Mouse (Mus musculus): ENCODE data around the gene Rdh12. TPM values are rescaled to one million over a fixed set of nuclear protein-coding genes. Genes with fewer than 3 reads are reported as not detected.
A peak's percentile ranks its signal among the peaks of the same experiment; 100 is the strongest.
"Not testable (repeated sequence)": the region's sequence is repeated elsewhere in the genome, so short reads cannot be mapped to it uniquely, and the experiment has no call there.

Gene Rdh12
- polyA plus RNA-seq, 1 experiment from 2014 or later = 0.32 TPM

DNA sequence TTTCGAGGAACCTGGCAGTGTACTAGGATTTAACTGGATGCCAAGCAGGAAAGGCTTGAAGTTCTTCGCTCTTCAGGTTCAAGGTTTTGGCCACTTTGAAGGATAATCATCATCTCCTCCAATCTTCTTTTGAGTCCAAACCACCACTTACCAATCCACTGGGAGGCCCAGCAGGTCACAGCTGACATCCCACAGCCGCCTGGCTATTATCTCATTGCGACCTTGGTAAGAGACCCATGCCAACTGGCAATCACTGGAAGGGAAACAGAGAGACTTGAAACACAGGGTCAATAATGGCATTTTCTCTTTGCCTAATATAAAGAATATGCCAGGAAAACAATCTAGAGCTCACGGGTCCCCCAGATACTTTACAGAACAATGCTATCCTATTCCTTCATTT is 32.7 kb upstream of the Rdh12 start:
- H3K27me3 ChIP-seq (ENCODE audit: control insufficient read depth, insufficient read depth, low read length) = no peaks in the 10 kb centered on the region
- H3K27ac ChIP-seq (replicated peaks in 1 of 2; ENCODE audit: control insufficient read depth in 1 of 2, insufficient read depth in 1 of 2, low read depth in 2 of 2, low read length in 2 of 2) = no peak overlapping the region
- peaks cover 44% of the 10 kb centered on the region for H3K36me3 ChIP-seq (ENCODE audit: control insufficient read depth, insufficient read depth, low read length)
- peaks cover 2 to 7% of the 10 kb centered on the region in 2 experiments; a peak in 3 of 4 replicates for H3K4me1 ChIP-seq (ENCODE audit: control insufficient read depth in 2 of 2, insufficient read depth in 2 of 2, low read length in 2 of 2)
- no peak for ATAC-seq (ENCODE audit: insufficient number of reproducible peaks, insufficient read depth, low FRiP score, low read depth)
- no peak overlapping the region for H3K4me3 ChIP-seq (ENCODE audit: control insufficient read depth in 1 of 2, insufficient read depth in 1 of 2, low read depth in 1 of 2, low read length in 2 of 2)
- H3K9me3 ChIP-seq (ENCODE audit: control insufficient read depth, low read length) = no peaks in the 10 kb centered on the region
- no peak overlapping the region for H3K4me2 ChIP-seq (ENCODE audit: low read length)
- no peak overlapping the region for H3K9ac ChIP-seq (ENCODE audit: low read length)
- 84% methylated on average over 5 of the region's 5 CpGs for WGBS

DNA sequence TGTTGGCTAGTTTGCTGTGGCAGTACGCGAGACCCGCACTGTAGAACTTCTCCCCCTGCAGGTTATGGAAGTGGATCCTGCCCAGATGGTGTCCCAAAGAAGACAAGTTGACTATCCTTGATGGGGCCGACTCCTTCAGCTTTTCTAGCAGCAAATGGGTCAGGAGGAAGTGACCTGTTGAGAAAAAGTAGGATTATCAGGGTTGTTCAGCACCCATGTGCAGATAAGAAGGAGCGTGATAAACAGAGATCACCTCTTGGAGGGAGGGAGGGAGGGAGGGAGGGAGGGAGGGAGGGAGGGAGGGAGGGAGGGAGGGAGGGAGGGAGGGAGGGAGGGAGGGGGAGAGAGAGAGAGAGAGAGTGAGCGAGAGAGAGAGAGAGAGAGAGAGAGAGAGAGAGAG is 23.6 kb upstream of the Rdh12 start:
- H3K4me2 ChIP-seq (ENCODE audit: low read length); H3K9me3 ChIP-seq (ENCODE audit: control insufficient read depth, low read length); H3K4me1 ChIP-seq (ENCODE audit: control insufficient read depth in 2 of 2, insufficient read depth in 2 of 2, low read length in 2 of 2); H3K9ac ChIP-seq (ENCODE audit: low read length); H3K4me3 ChIP-seq (ENCODE audit: control insufficient read depth in 1 of 2, insufficient read depth in 1 of 2, low read depth in 1 of 2, low read length in 2 of 2); H3K27me3 ChIP-seq (ENCODE audit: control insufficient read depth, insufficient read depth, low read length); H3K27ac ChIP-seq (replicated peaks in 1 of 2; ENCODE audit: control insufficient read depth in 1 of 2, insufficient read depth in 1 of 2, low read depth in 2 of 2, low read length in 2 of 2); ATAC-seq (ENCODE audit: insufficient number of reproducible peaks, insufficient read depth, low FRiP score, low read depth): not testable (repeated sequence)
- WGBS = 88% methylated on average over 5 of the region's 6 CpGs
- peaks cover 81% of the 10 kb centered on the region for H3K36me3 ChIP-seq (ENCODE audit: control insufficient read depth, insufficient read depth, low read length)

DNA sequence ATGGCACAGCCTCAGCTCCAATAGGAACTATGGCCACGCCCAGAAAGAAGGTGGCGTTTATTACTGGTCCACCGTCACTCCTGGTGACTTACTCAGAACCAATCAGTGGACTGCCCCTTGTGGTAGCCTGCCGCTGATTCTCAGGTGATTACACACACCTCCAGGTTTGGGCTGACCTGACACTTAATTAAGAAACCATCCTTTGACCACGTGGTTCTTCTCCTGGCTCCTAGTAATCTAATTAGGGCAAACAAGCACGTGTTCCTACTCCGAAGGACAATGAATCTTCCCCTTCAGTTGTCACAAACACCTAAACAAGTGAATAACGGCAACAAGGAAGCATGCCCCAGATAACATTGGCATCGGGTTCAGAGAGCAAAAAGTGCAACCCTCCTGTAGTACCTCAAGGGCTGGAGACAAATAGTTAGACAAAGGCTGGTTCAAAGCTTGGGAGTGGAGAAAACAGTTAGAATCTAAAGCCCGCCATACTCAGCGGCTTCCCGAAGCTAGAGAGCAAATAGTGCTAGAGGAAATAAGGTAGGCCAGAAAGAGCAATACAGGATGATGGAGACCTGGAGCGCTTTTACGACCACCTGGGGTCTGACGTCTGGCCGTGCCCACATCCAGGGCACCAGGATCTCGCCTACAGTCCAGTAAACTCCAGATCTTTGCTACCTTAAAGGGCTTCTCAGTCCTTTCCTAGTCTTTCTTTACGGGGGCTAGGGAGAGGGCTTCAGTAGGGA is 17.6 kb upstream of the Rdh12 start:
- H3K9me3 ChIP-seq (ENCODE audit: control insufficient read depth, low read length) = no peaks in the 10 kb centered on the region

DNA sequence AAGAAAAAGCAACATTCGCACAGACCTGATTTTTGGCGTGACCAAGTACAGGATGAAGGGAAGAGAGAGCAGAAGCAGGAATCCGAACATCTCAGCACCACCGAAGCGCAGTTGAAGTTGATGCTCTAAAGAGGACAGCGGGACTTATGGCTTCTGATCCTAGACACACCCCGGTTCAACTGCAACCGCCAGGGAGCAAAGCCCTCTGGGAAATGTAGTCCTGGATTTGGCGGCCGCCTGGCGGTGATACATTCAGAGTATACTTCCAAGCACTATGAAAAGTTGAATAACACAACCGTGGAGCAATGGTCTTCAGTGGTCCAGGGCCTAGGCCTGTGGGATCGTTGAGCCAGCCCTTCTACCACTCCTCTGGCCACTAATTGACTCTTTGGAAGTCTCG is 17.0 kb upstream of the Rdh12 start:
- Histone ChIP-seq H3K9me3 (ENCODE audit: control insufficient read depth, low read length) (no peaks in the 10 kb centered on the region), H3K36me3 (ENCODE audit: control insufficient read depth, insufficient read depth, low read length) (peaks cover 20% of the 10 kb centered on the region), H3K9ac (ENCODE audit: low read length) (peak overlapping the region; percentile 77), H3K27ac (replicated peaks in 1 of 2; ENCODE audit: control insufficient read depth in 1 of 2, insufficient read depth in 1 of 2, low read depth in 2 of 2, low read length in 2 of 2) (peak overlapping the region in 1 of 2 experiments; percentile 55; a peak in 1 of 4 replicates), H3K4me3 (ENCODE audit: control insufficient read depth in 1 of 2, insufficient read depth in 1 of 2, low read depth in 1 of 2, low read length in 2 of 2) (peak overlapping the region; percentile 53 to 59), H3K27me3 (ENCODE audit: control insufficient read depth, insufficient read depth, low read length) (no peaks in the 10 kb centered on the region), H3K4me1 (ENCODE audit: control insufficient read depth in 2 of 2, insufficient read depth in 2 of 2, low read length in 2 of 2) (peaks cover 6 to 15% of the 10 kb centered on the region in 2 experiments; a peak in 3 of 4 replicates), H3K4me2 (ENCODE audit: low read length) (peak overlapping the region; percentile 95)
- WGBS = 4% methylated on average over 14 of the region's 14 CpGs
- peak; percentile 75 for ATAC-seq (ENCODE audit: insufficient number of reproducible peaks, insufficient read depth, low FRiP score, low read depth)

More for the DNA sequence above, 17.6 kb upstream of the Rdh12 start:
- Histone ChIP-seq H3K4me3 (ENCODE audit: control insufficient read depth in 1 of 2, insufficient read depth in 1 of 2, low read depth in 1 of 2, low read length in 2 of 2) (peak overlapping the region; percentile 53 to 59), H3K9ac (ENCODE audit: low read length) (peak overlapping the region; percentile 77), H3K4me1 (ENCODE audit: control insufficient read depth in 2 of 2, insufficient read depth in 2 of 2, low read length in 2 of 2) (peaks cover 6 to 15% of the 10 kb centered on the region in 2 experiments; a peak in 3 of 4 replicates), H3K27ac (replicated peaks in 1 of 2; ENCODE audit: control insufficient read depth in 1 of 2, insufficient read depth in 1 of 2, low read depth in 2 of 2, low read length in 2 of 2) (peak overlapping the region; percentile 24 to 55; a peak in 3 of 4 replicates), H3K27me3 (ENCODE audit: control insufficient read depth, insufficient read depth, low read length) (no peaks in the 10 kb centered on the region), H3K36me3 (ENCODE audit: control insufficient read depth, insufficient read depth, low read length) (peaks cover 26% of the 10 kb centered on the region), H3K4me2 (ENCODE audit: low read length) (peak overlapping the region; percentile 95)
- ATAC-seq (ENCODE audit: insufficient number of reproducible peaks, insufficient read depth, low FRiP score, low read depth) = peak; percentile 72; the same call in 1 of the 2 replicates
- 1% methylated on average over 18 of the region's 18 CpGs for WGBS

DNA sequence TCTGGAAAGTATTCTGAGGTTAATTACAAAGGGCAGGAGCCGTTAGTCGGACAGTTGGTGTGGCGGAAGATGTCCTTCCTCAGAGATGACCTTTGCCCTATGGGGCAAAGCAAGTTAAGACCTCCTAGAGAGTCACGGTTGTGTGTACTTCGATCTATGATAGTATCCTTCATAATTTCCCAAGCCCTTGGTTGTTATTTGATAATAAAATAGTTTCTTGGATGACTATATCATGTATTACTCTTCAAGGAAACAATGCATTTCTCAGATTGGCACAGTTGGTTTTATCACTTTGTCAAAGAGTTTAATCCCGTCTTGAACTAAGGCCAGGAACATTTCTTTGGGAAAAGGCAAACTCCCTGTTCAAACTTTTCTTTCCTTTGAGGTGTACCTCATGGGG is 16.5 kb upstream of the Rdh12 start, which contains the start of gene Rdh11:
Gene Rdh11 (minus strand): TSS at position 101 of the 400 bp plus-strand sequence.
- peak within 1 kb of the TSS; percentile 24 to 55; a peak in 3 of 4 replicates for H3K27ac ChIP-seq (replicated peaks in 1 of 2; ENCODE audit: control insufficient read depth in 1 of 2, insufficient read depth in 1 of 2, low read depth in 2 of 2, low read length in 2 of 2)
- H3K36me3 ChIP-seq (ENCODE audit: control insufficient read depth, insufficient read depth, low read length) = peaks cover 15% of the 10 kb centered on the region
- no peak for ATAC-seq (ENCODE audit: insufficient number of reproducible peaks, insufficient read depth, low FRiP score, low read depth)
- WGBS = 65% methylated on average over 6 of the region's 6 CpGs
- H3K27me3 ChIP-seq (ENCODE audit: control insufficient read depth, insufficient read depth, low read length) = no peaks in the 10 kb centered on the region
- H3K9ac ChIP-seq (ENCODE audit: low read length) = peak within 1 kb of the TSS; percentile 77
- peaks cover 6 to 15% of the 10 kb centered on the region in 2 experiments; a peak in 3 of 4 replicates for H3K4me1 ChIP-seq (ENCODE audit: control insufficient read depth in 2 of 2, insufficient read depth in 2 of 2, low read length in 2 of 2)
- H3K4me3 ChIP-seq (ENCODE audit: control insufficient read depth in 1 of 2, insufficient read depth in 1 of 2, low read depth in 1 of 2, low read length in 2 of 2) = peak within 1 kb of the TSS; percentile 53 to 59
- H3K9me3 ChIP-seq (ENCODE audit: control insufficient read depth, low read length) = no peaks in the 10 kb centered on the region
- H3K4me2 ChIP-seq (ENCODE audit: low read length) = peak within 1 kb of the TSS; percentile 95

DNA sequence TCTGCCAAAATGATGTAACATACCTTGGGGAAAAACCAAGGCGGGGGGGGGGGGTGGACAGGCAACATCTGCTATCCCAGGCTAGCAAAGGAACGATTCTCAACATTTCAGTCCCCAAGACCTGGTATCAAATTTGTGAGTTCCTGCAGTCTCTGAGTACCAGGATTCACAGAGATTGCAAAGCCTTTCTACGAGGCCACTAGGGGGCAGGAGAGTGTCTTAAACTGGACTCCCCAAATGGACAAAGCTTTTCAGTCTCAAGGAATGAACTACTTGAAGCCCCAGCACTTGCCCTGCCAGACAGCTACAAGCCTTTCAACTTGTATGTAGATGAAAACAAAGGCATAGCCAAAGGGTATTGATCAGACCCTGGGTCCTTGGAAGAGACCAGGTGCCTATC is 15.3 kb upstream of the Rdh12 start:
- Histone ChIP-seq H3K4me2 (ENCODE audit: low read length) (no peak overlapping the region), H3K9me3 (ENCODE audit: control insufficient read depth, low read length) (no peaks in the 10 kb centered on the region), H3K36me3 (ENCODE audit: control insufficient read depth, insufficient read depth, low read length) (peaks cover 3% of the 10 kb centered on the region; the same call in 1 of the 2 replicates), H3K9ac (ENCODE audit: low read length) (no peak overlapping the region), H3K27me3 (ENCODE audit: control insufficient read depth, insufficient read depth, low read length) (no peaks in the 10 kb centered on the region), H3K4me1 (ENCODE audit: control insufficient read depth in 2 of 2, insufficient read depth in 2 of 2, low read length in 2 of 2) (peaks cover 6 to 15% of the 10 kb centered on the region in 2 experiments; a peak in 3 of 4 replicates), H3K27ac (replicated peaks in 1 of 2; ENCODE audit: control insufficient read depth in 1 of 2, insufficient read depth in 1 of 2, low read depth in 2 of 2, low read length in 2 of 2) (no peak overlapping the region), H3K4me3 (ENCODE audit: control insufficient read depth in 1 of 2, insufficient read depth in 1 of 2, low read depth in 1 of 2, low read length in 2 of 2) (no peak overlapping the region)
- no peak for ATAC-seq (ENCODE audit: insufficient number of reproducible peaks, insufficient read depth, low FRiP score, low read depth)
- 9% methylated on average over 3 of the region's 3 CpGs for WGBS

DNA sequence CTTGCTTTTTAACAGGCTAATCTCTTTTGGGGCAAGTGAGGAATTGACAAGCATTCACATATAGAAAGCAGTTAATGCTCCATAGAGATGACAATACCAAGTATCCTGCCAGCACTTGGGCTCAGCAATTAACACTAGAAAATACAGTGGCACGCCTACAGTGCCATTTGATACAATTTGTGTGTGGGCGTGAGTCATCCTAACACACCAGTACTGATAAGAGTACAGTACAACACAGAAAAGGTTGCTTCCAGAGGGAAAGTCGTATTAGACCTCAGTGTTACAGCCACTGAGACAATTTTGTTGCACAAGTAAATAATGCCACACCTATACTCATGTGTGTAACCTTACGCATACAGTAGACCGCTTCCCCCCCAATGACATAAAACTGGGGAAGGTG is 11.6 kb upstream of the Rdh12 start:
- H3K27me3 ChIP-seq (ENCODE audit: control insufficient read depth, insufficient read depth, low read length) = no peaks in the 10 kb centered on the region
- H3K4me1 ChIP-seq (ENCODE audit: control insufficient read depth in 2 of 2, insufficient read depth in 2 of 2, low read length in 2 of 2) = no peaks in the 10 kb centered on the region
- H3K4me3 ChIP-seq (ENCODE audit: control insufficient read depth in 1 of 2, insufficient read depth in 1 of 2, low read depth in 1 of 2, low read length in 2 of 2) = no peak overlapping the region
- no peak for ATAC-seq (ENCODE audit: insufficient number of reproducible peaks, insufficient read depth, low FRiP score, low read depth)
- no peaks in the 10 kb centered on the region for H3K36me3 ChIP-seq (ENCODE audit: control insufficient read depth, insufficient read depth, low read length)
- H3K4me2 ChIP-seq (ENCODE audit: low read length) = no peak overlapping the region
- no peak overlapping the region for H3K27ac ChIP-seq (replicated peaks in 1 of 2; ENCODE audit: control insufficient read depth in 1 of 2, insufficient read depth in 1 of 2, low read depth in 2 of 2, low read length in 2 of 2)
- no peak overlapping the region for H3K9ac ChIP-seq (ENCODE audit: low read length)
- 74% methylated on average over 5 of the region's 5 CpGs for WGBS
- no peaks in the 10 kb centered on the region for H3K9me3 ChIP-seq (ENCODE audit: control insufficient read depth, low read length)

Measured in heart, embryonic 14.5 days (tissue).